Mouse (Mus musculus): ENCODE measurements around the gene Carns1. TPM values are rescaled to one million over a fixed set of nuclear protein-coding genes. Genes with fewer than 3 reads are reported as not detected.

The Carns1 gene
- total RNA-seq, 2 experiments from 2014 or later: 17.7 to 20.0 TPM

Small RNA genes lying within 50 kb of the gene (microRNA-seq; reads per million reads assigned to microRNA genes)
- gene Gm26115 (ENCODE audit: borderline replicate concordance in 2 of 2): 0 reads per million in 2 experiments

Other genes starting within 250 kb of the Carns1 start
- gene Aldh3b1, start 245.7 kb downstream of the Carns1 start, total RNA-seq (2021): 1 to 10 TPM; 1.4 to 1.7 TPM
- 10 to 100 TPM in 1 of 2 experiments, 1 to 10 TPM in 1; 8.4 to 10.2 TPM for gene Unc93b1, start 240.3 kb downstream of the Carns1 start, total RNA-seq (2021)
- not detected for gene Aldh3b3, start 216.8 kb downstream of the Carns1 start, total RNA-seq (2021)
- gene Aldh3b2, start 203.2 kb downstream of the Carns1 start, total RNA-seq (2021): 1 to 10 TPM in 1 of 2 experiments, not detected in 1; 1.0 TPM
- gene Acy3, start 188.9 kb downstream of the Carns1 start, total RNA-seq (2021): 1 to 10 TPM; 1.7 to 2.7 TPM
- gene Tbx10, start 182.7 kb downstream of the Carns1 start, total RNA-seq (2021): not detected
- gene Nudt8, start 174.9 kb downstream of the Carns1 start, total RNA-seq (2021): 10 to 100 TPM; 21.5 to 23.1 TPM
- gene Gm49405, start 174.9 kb downstream of the Carns1 start, total RNA-seq (2021): under 1 TPM; 0.31 to 0.35 TPM
- under 1 TPM; 0.69 to 0.75 TPM for gene Doc2g, start 172.2 kb downstream of the Carns1 start, total RNA-seq (2021)
- 100 to 1,000 TPM; 412 to 474 TPM for gene Ndufv1, start 162.7 kb downstream of the Carns1 start, total RNA-seq (2021)
- gene Gstp1, start 137.5 kb downstream of the Carns1 start, total RNA-seq (2021): 100 to 1,000 TPM; 344 to 356 TPM
- gene Gstp2, start 129.5 kb downstream of the Carns1 start, total RNA-seq (2021): 100 to 1,000 TPM; 118 to 133 TPM
- not detected for gene Gstp3, start 115.9 kb downstream of the Carns1 start, total RNA-seq (2021)
- gene Cabp2, start 93.9 kb downstream of the Carns1 start, total RNA-seq (2021): not detected
- gene Cdk2ap2, start 78.3 kb downstream of the Carns1 start, total RNA-seq (2021): 10 to 100 TPM; 17.8 to 23.4 TPM
- gene Pitpnm1, start 75.5 kb downstream of the Carns1 start, total RNA-seq (2021): 1 to 10 TPM; 2.8 to 5.7 TPM
- gene Aip, start 49.6 kb downstream of the Carns1 start, total RNA-seq (2021): 10 to 100 TPM; 58.2 to 68.5 TPM
- gene Gpr152, start 35.7 kb downstream of the Carns1 start, total RNA-seq (2021): not detected
- gene Cabp4, start 31.4 kb downstream of the Carns1 start, total RNA-seq (2021): not detected
- gene Coro1b, start 26.9 kb downstream of the Carns1 start, total RNA-seq (2021): 10 to 100 TPM; 15.9 to 24.1 TPM
- gene Ptprcap, start 21.9 kb downstream of the Carns1 start, total RNA-seq (2021): under 1 TPM in 1 of 2 experiments, not detected in 1; 0.35 TPM
- 10 to 100 TPM; 19.9 to 24.4 TPM for gene Rps6kb2, start 12.1 kb downstream of the Carns1 start, total RNA-seq (2021)
- 1 to 10 TPM; 4.7 to 5.9 TPM for gene Tbc1d10c, start 15.8 kb upstream of the Carns1 start, total RNA-seq (2021)
- gene Ppp1ca, start 16.6 kb upstream of the Carns1 start, total RNA-seq (2021): 100 to 1,000 TPM; 206 to 208 TPM
- 1 to 10 TPM; 2.5 to 3.5 TPM for gene Rad9a, start 26.2 kb upstream of the Carns1 start, total RNA-seq (2021)
- gene Clcf1, start 38.8 kb upstream of the Carns1 start, total RNA-seq (2021): under 1 TPM; 0.28 to 0.59 TPM
- not detected for gene AC109138.7, start 38.9 kb upstream of the Carns1 start, total RNA-seq (2021)
- gene Pold4, start 56.4 kb upstream of the Carns1 start, total RNA-seq (2021): 10 to 100 TPM; 13.0 to 21.1 TPM
- 1 to 10 TPM; 3.4 to 3.9 TPM for gene Ssh3, start 93.7 kb upstream of the Carns1 start, total RNA-seq (2021)
- gene Ankrd13d, start 107.7 kb upstream of the Carns1 start, total RNA-seq (2021): under 1 TPM; 0.33 to 0.64 TPM
- 10 to 100 TPM; 39.2 to 47.9 TPM for gene Grk2, start 130.7 kb upstream of the Carns1 start, total RNA-seq (2021)
- gene Kdm2a, start 222.8 kb upstream of the Carns1 start, total RNA-seq (2021): 10 to 100 TPM; 26.5 to 28.3 TPM

Measured in gastrocnemius, postnatal 25 days (tissue).